Mouse (Mus musculus) ES-E14 (cell line): ENCODE results near the gene Tmed8.

ENCODE experiments used
- CHD2 ChIP-seq: IDR thresholded peaks from 2 replicates; pipeline ENCODE4 v1.6.1; 2014; ENCODE audit warnings: mild to moderate bottlenecking, low read depth, low read length, inconsistent platforms
- MAFK ChIP-seq: IDR thresholded peaks from 2 replicates; pipeline ENCODE4 v1.6.1; 2014; ENCODE audit warnings: mild to moderate bottlenecking, low read depth, low read length, inconsistent platforms; ENCODE audit not compliant: insufficient read depth
- ZC3H11A ChIP-seq: IDR thresholded peaks from 2 replicates; pipeline ENCODE4 v1.6.1; 2012; ENCODE audit warnings: low read depth, mild to moderate bottlenecking, inconsistent platforms, low read length, borderline replicate concordance
- ZNF384 ChIP-seq: IDR thresholded peaks from 2 replicates; pipeline ENCODE4 v1.6.1; 2012; ENCODE audit warnings: low read depth, low read length, inconsistent platforms

DNA sequence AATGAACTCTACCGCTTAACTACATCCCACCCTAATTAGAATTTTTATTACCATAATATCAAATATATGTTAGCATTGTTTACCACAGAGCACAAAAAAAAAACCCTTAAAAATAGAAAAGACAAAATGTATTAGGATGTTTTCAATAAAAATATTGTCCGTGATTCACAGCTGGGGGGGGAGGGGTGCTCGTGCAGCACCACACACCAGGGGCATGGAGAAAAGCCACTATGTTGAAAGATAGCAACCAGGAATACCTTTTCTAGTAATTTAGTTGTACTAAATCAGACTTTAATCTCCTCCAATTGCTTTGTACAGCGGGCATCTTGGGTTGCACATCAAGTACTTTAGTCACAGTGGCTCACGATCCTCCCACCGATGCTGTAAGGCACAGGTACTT, 1.5 kb downstream of the Tmed8 start:
- TF ChIP-seq ZNF384 (no peak), MAFK (no peak), ZC3H11A (no peak), CHD2 (no peak)
